Mouse (Mus musculus) cerebellum, postnatal 14 days (tissue): ENCODE measurements around the gene Lbp.

Experiments used
- DNase-seq, 2 experiments: peaks; one replicate each; pipeline ENCODE4 v3.0.0; 2021; ENCODE audit warnings: mixed read lengths in 2 of 2

Lbp gene

DNA sequence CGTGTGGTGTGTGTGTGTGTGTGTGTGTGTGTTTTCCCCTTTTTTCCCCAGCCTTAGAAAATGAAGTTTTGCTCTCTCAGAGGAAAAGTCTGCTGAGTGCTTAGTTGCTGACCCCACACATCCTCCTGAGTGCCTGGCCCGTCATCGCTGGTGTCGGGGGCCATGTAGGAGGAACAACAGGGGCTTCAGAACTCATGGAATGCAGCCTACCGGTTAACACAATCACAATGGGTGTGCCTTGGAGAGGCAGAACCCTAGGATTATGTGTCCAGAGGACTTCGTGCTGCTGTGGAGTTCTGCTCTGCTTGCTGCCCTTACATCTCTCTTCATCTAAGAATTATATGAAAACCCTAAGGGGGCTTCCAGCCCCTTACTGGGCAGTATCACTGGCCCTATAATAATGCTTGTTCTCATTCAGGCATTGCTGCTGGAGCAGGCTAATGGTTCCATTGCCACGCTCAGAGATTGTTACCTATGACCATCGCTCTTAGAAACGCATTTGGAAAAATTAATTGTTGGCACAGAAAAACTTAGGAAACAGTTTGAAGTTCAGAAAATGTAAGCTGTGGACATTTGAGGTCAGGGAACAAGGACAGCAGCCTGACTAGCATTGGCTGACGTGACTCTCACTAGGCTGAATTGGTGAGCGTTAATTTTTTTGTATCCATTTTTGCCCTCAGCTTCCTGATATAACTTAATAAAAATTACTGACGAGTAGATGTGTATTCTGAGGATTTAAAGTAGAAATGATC is 59.0 kb downstream of the Lbp start:
- DNase-seq: no peak

DNA sequence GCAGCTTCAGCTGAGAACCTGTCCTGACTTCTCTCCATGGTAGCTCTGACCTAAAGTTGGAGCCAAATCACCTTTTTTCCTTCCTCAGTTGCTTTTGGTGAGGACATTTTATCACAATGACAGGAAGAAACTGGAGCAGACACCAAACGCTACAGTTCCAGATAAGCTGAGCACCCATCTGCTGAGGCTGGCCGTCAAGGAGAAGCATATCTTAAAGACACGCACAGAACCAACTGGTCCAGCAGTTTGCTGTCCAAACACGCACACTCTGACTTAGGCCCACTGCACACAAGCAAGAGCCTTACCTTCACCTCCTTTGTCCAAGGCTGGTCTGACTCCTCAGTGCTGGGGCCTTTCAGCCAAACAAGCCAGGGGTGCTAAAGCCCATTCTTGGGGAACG is 61.4 kb downstream of the Lbp start:
- no peak for DNase-seq

- no peak for DNase-seq
Observed at GRCm38 (mm10) chr2:158368313-158368712, 62.0 kb downstream of the Lbp start.

DNA sequence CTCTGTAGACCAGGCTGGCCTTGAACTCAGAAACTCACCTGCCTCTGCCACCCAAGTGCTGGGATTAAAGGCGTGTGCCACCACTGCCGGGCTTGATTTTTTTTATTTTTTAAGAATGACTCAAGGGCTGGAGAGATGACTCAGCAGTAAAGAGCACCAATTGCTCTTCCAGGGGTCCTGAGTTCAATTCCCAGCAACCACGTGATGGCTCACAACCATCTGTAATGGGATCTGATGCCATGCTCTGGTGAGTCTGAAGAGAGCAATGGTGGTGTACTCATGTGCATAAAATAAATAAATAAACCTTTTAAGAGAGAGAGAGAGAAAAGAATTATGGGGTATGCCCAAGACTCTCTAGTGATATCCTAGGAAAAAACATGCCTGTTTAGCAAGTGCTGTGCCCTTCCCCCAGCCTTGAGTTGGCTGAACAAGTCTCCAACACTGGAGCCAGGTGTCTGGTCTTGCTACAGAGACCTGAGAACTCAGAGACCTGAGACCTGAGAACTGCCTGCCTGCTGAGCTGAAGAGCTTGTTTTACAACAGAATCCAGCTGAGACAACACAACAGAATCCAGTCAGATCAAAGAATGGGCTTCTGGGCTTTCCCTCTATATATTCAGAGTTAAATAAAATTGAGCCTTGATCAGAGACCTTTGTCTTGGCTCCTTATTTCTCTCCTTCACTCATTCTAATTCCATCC is 63.3 kb downstream of the Lbp start:
- DNase-seq: no peak

GRCm38 (mm10) chr2:158370173-158370550 is 63.9 kb downstream of the Lbp start:
- no peak for DNase-seq

DNA sequence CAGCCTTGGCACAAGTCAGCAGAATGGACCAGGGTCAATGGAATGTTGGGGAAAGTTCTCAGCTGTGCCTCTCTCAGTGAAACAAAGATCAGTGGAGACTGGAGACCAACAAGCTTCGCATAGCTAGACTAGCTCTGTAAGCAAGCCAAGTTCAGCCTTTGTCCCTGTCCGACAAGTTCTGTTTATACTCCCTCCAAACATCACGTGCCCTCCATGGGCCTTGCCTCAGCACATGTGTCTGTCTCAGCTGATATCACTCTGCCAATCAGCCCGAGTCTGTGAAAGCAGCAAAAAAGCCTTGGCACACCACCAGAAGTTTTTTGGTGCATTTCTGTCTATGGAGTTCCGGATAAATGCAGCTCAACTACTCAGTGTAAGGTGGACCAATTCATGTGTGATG is 66.8 kb downstream of the Lbp start:
- DNase-seq: no peak

GRCm38 (mm10) chr2:158373516-158373915 is 67.2 kb downstream of the Lbp start:
- DNase-seq: no peak

- peak; percentile 67 to 76 for DNase-seq
Observed at GRCm38 (mm10) chr2:158375443-158376122, 69.3 kb downstream of the Lbp start, which contains the start of gene Snhg11. Gene Snhg11 (plus strand): TSS chr2:158375638.

DNA sequence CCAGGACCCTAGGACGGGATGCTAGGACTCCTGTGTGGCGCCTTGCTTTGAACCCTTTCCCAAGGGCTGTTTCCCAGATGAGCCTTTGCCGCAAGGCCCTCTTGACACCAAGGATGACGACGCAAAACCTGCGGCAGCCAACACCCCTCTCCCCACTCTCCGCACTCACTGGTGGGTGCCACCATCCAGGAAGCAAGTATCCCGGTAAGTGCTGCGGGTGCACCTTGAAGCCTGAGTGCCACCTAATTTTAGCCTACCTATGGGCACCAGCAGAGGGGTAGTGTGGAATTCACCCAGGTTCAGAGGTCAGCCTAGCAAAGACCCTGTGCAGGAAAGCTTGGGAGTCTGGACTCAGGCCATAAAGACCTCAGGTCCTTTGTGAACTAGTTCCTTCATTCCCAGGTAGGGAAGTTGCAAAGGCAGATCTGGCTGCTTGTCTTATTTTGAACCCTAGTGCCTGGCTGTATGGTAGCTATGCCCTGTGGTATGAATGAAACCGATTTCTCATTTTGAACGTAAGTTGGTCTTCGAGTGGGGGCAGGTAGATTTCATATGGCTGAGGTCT is 69.9 kb downstream of the Lbp start:
- DNase-seq: no peak

DNA sequence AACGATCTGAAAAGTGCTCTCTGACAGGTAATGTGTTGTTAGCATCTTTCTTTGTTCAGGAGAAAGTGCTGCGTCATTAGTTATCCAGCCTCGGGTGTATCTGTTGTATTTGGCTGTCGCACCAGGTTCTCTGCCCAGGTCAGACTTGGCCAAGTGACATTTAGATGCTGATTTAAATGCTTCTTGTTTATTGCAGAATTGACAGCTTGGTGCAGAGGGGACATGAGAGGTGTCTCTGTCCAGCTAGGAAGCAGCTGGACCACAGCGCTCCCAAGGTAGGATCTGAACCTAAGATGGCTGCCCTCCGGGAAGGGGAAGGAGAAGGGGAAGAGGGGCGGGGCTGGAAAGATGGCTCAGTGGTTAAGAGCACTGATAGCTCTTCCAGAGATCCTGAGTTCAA is 70.5 kb downstream of the Lbp start:
- DNase-seq: no peak

DNA sequence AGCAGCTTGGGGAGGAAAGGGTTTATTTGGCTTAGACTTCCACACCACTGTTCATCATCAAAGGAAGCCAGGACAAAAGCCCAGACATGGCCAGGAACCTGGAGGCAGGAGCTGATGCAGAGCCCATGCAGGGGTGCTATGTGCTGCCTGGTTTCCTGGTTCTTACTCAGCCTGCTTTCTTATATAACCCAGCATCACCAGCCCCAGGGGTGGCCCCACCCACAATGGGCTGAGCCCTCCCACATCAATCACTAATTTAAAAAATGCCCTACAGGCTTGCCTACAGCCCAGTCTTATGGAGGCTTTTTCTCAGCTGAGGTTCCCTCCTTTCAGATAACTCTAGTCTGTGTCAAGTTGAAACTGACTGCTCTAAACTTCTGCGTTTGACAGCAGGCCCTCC is 71.5 kb downstream of the Lbp start:
- no peak for DNase-seq

DNA sequence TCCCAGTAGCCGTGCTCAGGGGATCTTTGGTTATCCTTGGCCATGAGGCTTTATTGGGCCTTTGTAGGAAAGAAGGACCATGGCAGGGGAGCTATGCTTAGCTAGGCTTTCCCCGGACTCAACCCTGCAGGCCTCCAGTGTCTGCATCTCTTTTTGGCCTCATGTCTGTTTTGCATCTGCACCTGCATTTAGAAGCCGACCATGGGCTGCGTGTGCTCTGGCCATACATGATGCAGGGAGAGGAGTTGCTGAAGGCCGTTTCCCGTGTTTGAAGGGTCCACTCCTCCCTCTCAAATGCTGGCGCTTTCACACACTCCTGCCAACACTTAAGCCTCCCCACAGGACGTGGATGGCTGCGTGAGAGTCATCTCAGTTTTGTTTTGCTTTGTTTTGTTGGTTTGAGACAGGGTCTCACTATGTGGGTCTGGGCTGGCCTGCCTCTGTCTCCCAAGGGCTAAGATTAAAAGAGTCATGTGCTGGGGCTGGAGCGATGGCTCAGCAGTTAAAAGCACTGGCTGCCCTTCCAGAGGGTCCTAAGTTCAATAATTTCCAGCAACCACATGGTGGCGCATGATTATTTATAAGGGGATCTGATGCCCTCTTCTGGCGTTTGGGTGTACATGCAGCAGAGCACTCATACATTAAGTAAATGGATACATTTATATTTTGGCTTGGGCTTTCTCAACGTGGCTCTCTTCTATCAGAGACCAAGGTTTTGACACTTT is 73.2 kb downstream of the Lbp start:
- DNase-seq: peak; percentile 77 to 81
